Mouse (Mus musculus) layer of hippocampus, adult 8-10 months (tissue): ENCODE measurements around the gene Bcl7c. TPM values are rescaled to one million over a fixed set of nuclear protein-coding genes. Genes with fewer than 3 reads are reported as not detected.
"Not testable (repeated sequence)": the region's sequence is repeated elsewhere in the genome, so short reads cannot be mapped to it uniquely, and the experiment has no call there.

ENCODE experiments used
- DNase-seq, 2 experiments: peaks; one replicate each; pipeline ENCODE4 v3.0.0; 2022; ENCODE audit warnings: low spot score in 2 of 2
- total RNA-seq, 4 experiments: library from RNA; stranded (reverse); gene quantifications; 2 replicates each; pipeline ENCODE4 v1.2.4; 2022

The Bcl7c gene
- total RNA-seq, 4 experiments from 2014 or later: 26.5 to 38.4 (median 31.9) TPM

DNA sequence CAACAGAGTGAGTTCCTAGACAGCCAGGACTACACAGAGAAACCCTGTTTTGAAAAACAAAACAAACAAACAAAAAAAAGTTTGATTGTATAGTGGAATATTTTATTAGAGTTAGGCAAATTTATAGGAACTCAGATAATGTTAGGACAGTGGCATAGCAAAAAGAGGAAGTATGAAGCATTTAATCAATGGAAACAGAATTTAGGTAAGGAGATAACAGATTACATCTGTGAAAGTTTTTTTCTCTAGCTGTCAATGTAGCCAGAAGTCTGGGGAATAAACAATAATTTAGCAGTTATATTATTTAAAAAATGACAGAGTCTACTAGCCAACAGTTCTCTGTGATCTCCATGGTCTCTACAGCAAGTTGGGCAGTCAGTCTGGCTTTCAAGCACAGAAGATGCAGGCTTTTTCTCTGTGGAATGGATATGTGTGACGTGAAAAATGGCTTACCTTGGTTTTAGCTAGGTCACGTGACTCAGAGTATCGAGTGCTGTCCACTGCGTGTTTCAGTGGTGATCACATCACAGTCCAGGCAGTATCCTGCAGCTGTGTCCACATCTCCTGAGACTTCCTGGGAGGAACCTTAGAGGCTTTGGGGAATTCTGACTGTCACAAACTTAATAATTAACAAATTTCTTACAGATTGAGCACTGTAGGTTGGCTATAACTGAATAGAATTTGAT, 60.1 kb downstream of the Bcl7c start:
- DNase-seq: no peak

DNA sequence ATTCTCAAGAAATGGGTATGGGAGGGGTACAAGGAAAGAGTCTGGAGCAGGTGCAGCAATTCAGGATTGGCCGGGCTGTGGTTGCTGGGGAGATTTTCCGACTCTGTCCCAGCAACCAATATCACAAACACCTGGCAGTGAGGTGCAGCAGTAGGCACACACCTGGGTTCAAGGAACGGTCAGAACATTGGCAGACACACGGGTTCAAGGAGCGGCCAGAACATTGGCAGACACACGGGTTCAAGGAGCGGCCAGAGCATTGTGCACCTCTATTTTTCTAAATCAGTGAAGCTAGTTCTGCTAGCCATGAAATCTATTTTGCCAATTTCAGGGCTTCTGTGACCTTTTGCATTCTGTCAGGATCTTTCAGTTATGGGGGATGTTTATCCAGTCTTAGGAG, 61.2 kb downstream of the Bcl7c start:
- DNase-seq: not testable (repeated sequence)

DNA sequence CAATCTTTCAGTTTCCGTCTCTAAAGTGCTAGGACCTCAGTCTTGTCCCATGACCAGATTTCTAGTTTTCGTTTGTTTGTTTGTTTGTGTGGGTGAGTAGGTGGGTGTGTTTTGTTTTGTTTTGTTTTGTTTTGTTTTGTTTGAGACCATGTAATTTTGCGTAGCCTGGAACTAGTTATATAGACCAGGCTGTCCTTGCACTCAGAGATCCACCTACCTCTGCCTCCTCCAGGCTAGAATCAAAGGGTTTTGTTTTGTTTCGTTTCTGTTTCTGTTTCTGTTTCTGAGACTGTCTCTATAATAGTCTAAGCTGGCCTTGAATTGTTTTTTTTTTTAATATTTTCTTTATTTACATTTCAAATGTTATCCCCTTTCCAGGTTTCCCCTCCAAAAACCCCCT, 62.4 kb downstream of the Bcl7c start:
- no peak for DNase-seq

DNA sequence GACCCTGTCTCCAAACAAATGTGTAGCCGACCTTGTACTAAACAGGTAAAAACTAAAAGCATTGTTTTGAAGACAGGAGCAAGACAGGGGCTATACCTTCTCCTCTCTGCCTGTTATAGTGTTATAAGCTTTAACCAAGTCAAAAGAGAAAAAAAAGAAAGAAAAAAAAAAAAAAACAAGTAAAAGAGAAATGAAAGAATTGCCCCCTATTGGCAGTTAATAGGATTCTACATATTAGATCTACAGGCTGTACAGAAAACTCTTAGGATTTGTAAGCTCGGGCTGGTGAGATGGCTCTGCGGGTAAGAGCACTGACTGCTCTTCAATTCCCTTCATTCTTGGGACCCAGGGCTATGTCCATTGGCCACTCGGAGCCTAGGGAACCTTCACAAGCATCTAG, 66.5 kb downstream of the Bcl7c start:
- no peak for DNase-seq

DNA sequence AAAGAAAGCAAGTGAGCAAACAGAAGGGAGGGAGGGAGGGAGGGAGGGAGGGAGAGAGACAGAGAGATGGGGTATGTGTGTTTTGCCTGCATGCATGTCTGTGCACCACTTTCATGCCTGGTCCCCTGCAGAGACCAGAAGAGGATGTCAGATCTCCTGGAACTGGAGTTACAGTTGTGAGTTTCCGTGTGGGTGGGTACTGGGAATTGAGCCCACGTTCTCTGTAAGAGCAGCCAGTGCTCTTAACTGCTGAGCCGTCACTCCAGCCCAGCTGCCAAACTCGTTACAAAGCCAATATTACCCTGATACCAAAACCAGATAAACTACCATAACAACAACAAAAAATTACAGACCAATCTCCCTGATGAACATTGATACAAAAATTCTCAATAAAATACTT, 67.5 kb downstream of the Bcl7c start:
- peak in 1 of 2 experiments; percentile 24 for DNase-seq

DNA sequence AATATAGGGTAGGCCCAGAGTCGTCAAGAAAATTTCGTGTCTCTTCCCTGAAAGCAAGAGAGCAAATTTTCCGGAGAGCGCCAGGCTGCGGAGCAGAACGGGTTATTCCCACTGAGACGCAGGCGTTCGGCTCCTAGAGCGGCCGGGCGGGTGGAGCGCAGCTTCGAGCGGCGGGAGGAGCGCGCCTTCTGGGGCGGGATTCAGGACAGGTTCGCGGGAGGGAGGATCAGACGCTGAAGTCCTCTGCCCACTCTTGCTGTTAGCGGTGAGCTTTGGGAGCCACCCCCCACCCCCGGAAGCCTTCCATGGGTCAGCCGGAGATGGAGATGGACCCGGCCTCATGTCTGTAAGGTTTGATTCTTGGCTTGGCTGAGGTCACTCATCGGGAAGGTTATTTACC, 71.8 kb downstream of the Bcl7c start:
- peak; percentile 53 to 62 for DNase-seq

DNA sequence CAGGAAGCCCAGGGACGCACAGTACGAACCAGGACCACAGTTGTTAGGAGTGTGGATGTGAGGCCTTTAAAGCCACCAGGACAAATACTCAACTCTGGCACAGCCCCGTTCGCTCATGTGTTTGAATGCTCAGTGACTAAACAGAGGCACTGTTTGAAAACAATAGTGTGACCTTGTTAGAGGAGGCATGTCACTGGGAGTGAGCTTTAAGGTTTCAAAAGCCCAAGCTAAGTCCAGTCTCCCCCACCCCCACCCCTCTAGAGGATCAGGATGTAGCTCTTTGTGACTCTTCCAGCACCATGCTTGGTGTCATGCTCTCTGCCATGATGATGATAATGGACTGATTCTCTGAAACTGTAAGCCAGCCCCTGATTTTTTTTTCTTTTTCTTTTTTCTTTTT, 77.3 kb downstream of the Bcl7c start:
- DNase-seq: no peak

DNA sequence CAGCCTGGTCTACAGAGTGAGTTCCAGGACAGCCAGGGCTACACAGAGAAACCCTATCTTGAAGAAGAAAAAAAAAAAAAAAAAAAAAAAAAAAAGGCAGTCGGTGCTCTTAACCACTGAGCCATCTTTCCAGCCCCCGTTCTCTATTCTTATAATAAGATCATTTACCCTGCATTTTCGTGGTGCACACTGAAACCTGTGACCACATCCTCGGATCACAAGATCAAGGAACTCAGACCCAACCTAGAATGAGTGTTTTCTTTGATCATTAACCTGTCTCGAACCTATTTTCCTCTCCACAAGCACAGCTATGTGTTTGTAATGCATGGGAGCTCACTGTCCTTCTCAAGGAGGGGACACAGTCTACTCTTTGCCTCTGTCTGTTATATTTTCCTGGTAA, 80.1 kb downstream of the Bcl7c start:
- DNase-seq: no peak

DNA sequence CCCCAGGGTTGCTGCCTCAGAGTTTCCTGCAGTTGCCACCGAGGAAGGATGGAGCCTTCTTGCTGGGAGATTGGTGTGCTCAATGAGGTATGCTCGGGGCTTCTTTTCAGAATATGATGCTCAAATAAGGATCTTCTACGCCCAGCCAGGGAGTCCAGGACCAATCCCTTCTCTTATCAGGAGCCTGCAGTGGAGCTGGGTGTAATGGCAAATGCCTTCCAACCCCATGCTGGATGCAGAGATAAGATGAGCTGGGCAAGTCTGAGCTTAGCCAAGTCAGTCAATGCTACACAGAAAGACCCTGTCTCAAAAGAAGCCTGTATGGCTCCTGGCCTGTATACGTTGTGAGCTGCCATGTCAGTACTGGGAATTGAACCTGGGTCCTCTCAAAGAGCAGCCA, 82.3 kb downstream of the Bcl7c start:
- DNase-seq: no peak

DNA sequence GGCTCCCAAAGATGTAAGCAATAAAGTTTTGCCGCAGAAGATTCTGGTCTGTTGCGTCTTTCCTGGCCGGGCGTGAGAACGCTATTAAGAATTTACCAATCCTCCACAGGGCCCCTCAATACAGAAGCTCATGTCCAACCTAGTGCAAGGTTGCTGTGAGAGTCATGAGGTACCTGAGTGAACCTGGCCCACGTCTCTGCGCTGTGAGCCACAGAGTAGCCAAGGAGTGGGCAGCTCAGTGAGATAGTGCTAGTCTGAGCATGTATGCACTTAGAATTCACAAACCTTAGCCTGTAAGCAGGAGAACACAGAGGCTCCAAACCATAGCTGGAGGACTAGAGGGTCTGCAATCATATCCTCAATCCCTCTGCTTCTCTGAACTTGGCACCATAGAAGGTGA, 82.7 kb downstream of the Bcl7c start:
- no peak for DNase-seq

DNA sequence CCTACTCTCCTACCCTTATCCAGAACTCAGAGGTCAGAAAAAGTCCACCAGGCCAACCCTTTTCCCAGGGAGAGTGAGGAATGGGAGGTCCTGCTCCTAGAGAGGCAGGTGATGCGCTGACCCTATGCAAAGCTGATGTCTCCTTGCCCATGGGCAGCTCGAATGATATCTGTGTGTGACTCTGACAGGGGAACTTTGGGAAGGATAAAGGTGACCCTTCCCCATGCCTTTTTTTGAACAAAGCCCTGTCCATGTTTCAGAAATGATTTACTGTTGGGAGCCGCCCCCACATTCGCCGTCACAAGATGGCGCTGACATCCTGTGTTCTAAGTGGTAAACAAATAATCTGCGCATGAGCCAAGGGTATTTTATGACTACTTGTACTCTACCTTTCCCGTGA, 90.3 kb downstream of the Bcl7c start:
- not testable (repeated sequence) for DNase-seq

DNA sequence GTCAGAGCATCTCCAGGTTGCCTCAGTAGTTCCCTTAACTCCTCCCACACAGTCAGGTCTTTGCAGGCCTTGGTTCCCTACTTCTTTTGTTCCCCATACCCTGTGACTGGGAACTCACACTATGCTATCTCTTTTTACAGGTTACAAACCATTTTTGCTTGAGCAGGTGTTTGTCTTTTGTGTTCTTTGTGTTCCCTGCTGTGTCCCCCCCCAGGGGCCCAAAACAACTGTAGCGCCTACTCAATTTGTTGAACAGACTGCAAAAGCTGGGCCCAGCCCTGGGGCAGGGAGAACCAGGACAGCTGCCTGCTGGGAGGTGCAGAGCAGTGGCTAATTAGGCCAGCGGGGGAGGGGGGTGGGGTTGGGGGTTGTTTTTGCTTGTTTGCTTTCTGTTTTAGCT, 90.8 kb downstream of the Bcl7c start:
- no peak for DNase-seq

DNA sequence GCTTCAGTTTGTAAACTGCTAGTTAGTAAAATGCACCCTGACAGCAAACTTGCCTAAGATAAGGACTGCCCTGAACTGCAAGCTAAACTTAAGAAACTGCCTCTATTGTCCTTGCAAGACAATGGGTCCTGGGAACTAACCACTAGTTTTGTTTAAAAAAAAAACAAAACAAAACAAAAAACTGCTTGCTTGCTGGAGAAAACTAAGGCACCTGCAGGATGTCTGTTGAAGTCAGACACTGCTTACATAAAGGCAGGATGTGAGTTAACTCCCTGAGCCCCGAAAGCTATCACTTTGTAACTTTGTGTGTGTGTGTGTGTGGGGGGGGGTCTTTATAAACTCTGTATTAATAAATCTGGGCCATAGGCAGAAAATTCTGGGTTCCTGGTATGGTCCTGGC, 91.9 kb downstream of the Bcl7c start:
- DNase-seq: no peak

DNA sequence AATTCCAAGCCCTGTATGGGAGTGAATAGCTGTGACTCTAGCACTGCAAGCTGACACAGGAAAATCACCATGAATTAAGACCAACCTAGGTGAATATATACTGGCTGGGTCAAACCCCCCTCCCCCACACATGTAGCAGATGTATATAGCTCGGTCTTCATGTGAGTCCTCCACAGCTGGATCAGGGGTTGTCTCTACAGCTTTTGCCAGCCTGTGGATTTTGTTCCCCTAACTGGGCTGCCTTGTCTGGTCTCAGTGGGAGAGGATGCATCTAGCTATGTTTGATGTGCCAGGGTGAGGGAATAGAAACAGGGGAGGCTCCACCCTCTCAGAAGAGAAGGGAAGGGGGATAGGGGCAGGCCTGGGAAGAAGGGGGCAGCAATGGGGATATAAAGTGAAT, 92.4 kb downstream of the Bcl7c start:
- no peak for DNase-seq

DNA sequence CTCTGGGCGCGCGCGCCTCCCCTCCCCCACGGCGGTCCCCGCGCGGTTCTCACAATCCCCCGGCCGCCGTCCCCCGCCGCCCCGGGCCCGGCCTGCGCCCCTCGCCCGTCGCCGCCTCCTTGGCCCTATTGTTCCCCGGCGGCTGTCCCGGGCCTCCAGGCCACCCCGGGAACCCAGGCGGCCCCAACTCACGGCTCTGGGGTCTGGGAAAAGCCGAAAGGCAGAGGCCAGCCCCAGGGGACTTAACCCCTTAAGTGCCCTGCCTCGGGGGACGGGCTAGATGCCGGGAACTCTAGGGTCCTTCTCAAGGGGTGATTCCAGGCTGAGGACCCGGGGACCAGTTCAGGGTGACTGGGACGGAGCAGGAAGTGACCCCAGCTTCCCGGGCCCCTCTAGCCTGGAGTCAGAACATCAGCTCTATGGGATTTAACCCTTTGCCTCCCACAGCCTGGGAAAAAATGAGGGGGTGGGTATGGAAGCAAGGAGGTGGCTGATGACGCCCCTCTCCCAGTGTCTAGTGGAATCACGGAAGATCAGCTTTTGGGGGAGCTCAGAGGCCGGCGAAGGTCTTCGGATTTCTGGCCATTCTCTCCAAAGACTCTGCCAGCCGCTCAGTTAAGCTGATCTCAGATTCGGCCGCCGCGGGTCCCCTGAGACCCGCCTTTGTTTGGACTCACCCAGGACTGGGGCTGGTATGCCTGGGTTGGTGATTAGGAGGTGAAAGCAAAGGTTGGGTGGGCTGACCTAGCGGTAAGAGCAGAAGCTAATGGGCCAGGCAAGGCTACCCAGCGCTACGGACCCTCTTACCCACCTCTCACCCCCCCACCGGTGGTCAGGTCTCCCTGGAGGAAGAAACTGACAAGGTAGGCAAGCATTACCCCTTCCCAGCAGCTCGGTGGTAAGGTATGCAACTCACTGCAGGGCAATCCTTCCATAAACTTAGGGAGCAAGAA, 93.6 kb downstream of the Bcl7c start, which contains the start of gene Zfp629:
Gene Zfp629, minus strand, starts transcription at position 907 of the 953 bp plus-strand sequence.
- DNase-seq: peak; percentile 69 to 74

DNA sequence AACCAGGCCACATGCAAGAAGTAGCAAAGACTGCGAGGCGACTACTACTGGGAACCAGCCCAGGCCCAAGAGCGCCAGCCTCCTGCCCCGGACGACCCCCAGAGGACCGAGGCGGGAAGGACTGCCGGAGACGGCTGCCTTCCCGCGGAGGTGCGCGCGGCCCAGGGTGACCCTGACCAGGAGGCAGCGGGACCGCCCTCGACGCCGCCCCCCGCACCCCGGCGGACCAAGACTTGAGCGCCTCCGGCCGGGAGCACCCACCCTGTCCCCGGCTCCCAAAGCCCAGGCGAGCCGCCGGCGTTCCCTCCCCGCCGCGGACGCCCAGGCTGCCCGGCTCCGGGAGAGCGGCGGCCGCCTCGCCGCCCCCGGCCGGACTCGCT, 94.2 kb downstream of the Bcl7c start:
- peak in 1 of 2 experiments; percentile 5 for DNase-seq

DNA sequence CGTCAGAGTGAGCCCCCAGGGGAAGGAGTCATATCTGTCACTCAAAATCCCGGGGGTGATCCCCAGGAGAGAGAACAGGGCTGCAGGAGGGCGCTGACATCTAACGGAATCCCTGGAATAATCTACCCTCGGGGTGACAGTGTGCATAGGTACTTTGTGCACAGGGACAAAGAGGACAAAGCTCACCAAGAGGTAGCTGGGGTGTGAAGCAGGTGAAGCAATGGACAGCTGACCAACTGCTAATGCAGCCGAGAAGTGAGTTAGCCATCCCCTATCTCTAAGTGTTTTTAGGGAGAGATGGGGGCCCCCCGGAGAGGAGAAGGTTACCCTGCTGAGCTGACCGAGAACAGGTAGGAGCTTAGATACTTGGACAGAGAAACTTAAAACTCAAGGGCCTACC, 94.6 kb downstream of the Bcl7c start:
- peak in 1 of 2 experiments; percentile 3 for DNase-seq

DNA sequence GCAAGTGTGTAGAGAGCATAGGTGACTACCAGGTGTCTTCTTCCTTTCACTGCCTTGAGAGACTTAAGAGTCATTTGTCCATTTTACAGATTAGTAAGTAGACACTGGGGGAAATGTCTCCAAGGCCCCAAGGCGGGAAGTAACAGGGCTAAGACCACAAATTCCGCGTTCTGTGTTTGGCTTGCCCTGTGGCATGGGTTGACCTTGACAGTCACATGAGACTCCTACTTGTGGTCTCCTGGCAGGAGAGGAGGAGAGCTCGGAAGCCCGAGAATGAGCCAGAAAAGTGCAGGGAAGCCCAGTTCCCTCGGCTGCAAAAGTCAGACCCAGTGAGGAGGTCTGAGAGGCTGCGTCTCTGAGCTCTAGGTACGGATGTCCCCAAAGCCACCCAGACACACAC, 95.2 kb downstream of the Bcl7c start:
- DNase-seq: peak in 1 of 2 experiments; percentile 9

DNA sequence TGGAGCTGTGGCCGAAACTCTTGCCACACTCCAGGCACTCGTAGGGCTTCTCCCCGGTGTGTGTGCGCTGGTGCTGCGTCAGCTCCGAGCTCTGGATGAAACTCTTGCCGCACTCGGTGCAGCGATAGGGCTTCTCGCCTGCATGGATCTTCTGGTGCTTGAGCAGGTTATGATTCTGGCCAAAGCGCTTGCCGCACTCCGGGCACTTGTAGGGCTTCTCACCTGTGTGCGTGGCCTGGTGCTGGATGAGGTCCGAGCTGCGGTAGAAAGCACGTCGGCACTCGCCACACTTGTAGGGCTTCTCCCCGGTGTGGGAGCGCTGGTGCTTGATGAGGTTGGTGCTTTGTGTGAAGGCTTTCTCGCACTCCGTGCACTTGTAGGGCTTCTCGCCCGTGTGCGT, 97.2 kb downstream of the Bcl7c start:
- DNase-seq: peak in 1 of 2 experiments; percentile 8
